Mouse (Mus musculus) right cerebral cortex, postnatal 4 days (tissue): ENCODE data around the gene Olfr495.

Experiments
- DNase-seq: peaks from one replicate; pipeline ENCODE4 v3.0.0-alpha.2; 2022

Gene Olfr495

GRCm38 (mm10) chr7:108392867-108393266, at the start of gene Olfr495:
TSS of gene Olfr495 (plus strand) at chr7:108393167.
- no peak for DNase-seq

- no peak for DNase-seq
Observed at GRCm38 (mm10) chr7:108346879-108347278, 46.1 kb upstream of the Olfr495 start, which contains the start of gene Olfr493. TSS of gene Olfr493 (minus strand) at chr7:108346979.

GRCm38 (mm10) chr7:108365035-108365434, 27.9 kb upstream of the Olfr495 start, which contains the start of gene Olfr494:
TSS of gene Olfr494 (plus strand) at chr7:108365335.
- DNase-seq: no peak

- no peak for DNase-seq
Observed at GRCm38 (mm10) chr7:108420121-108420520, 27.2 kb downstream of the Olfr495 start, which contains the start of gene Olfr497. TSS of gene Olfr497 (plus strand) at chr7:108420421.
